Mouse (Mus musculus) frontal cortex, postnatal 36 days (tissue): ENCODE measurements around the gene Hist1h2ae.

Experiments used
- DNase-seq, 2 experiments: peaks; one replicate each; pipeline ENCODE4 v3.0.0; 2022; ENCODE audit warnings: low spot score in 2 of 2

The Hist1h2ae gene

DNA sequence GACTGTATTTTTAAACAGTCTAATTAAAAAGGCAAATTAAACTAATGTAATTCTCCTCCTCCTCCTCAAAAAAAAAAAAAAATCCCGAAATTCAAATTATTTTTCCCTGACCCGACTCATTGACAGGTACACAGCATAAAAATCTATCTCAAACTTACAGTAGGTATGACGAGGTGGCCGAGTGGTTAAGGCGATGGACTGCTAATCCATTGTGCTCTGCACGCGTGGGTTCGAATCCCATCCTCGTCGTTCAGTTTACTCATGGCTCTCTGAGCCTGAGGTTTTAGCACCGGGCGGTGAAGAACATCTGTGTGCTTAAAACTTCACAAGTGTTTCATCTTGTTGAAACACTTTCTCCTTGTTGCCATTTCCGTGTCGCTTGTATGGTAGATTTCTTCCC lies 49.3 kb downstream of the Hist1h2ae start:
- DNase-seq, result peak; percentile 85 to 87
